Mouse (Mus musculus): Measurements from ENCODE around the gene Ptgir. TPM values are rescaled to one million over a fixed set of nuclear protein-coding genes. Genes with fewer than 3 reads are reported as not detected.

Ptgir gene
- polyA plus RNA-seq, 1 experiment from 2014 or later: 2.4 TPM

- Histone ChIP-seq H3K36me3 (no peaks in the 10 kb centered on the region), H3K27me3 (replicated peaks) (no peaks in the 10 kb centered on the region), H3K9ac (no peak overlapping the region), H3K9me3 (no peaks in the 10 kb centered on the region), H3K27ac (no peak overlapping the region), H3K4me3 (replicated peaks) (peak overlapping the region; percentile 5; the same call in 1 of the 2 replicates), H3K4me2 (peak overlapping the region; percentile 11; the same call in 1 of the 2 replicates), H3K4me1 (peaks cover 38% of the 10 kb centered on the region)
- no peak for ATAC-seq (ENCODE audit: insufficient read depth, low FRiP score, low read depth)
- WGBS: 52% methylated on average over 7 of the region's 7 CpGs
These were observed 1.6 kb downstream of the Ptgir start for GRCm38 (mm10) chr7:16907842-16908241.

DNA sequence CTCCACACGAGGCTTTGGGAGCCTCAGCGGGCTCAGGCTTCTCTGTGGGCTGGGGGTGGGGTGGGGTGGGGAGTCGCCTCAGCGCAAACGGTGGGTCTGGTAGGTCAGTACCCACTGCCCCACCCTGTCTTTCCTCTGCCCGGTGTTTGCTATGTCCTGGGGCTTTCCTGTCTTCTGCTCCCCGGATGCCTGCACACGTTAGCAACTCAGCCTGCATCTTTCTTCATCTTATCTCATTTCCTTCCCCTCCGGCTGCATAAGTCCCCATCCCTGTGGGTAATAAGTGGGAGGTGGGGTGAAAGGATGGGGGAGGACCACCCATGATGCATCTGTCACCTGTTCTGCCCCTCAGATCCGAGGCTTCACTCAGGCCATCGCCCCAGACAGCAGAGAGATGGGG, 2.1 kb downstream of the Ptgir start:
- Histone ChIP-seq H3K4me1 (peaks cover 38% of the 10 kb centered on the region), H3K9ac (no peak overlapping the region), H3K27ac (no peak overlapping the region), H3K36me3 (no peaks in the 10 kb centered on the region), H3K27me3 (replicated peaks) (no peaks in the 10 kb centered on the region), H3K4me2 (peak overlapping the region; percentile 11; the same call in 1 of the 2 replicates), H3K4me3 (replicated peaks) (no peak overlapping the region), H3K9me3 (no peaks in the 10 kb centered on the region)
- no peak for ATAC-seq (ENCODE audit: insufficient read depth, low FRiP score, low read depth)
- WGBS: 30% methylated on average over 11 of the region's 11 CpGs

- no peaks in the 10 kb centered on the region for H3K27me3 ChIP-seq (replicated peaks)
- 0 out of 2 replicates have a peak, but pooled peaks cover under 1% of the 10 kb centered on the region for H3K36me3 ChIP-seq
- no peaks in the 10 kb centered on the region for H3K9me3 ChIP-seq
- 0 out of 2 replicates have a peak overlapping the region, but pooled peaks have one; percentile 9 for H3K4me2 ChIP-seq
- 55% methylated on average over 11 of the region's 11 CpGs for WGBS
- H3K9ac ChIP-seq: no peak overlapping the region
- H3K4me1 ChIP-seq: peaks cover 38% of the 10 kb centered on the region
- H3K4me3 ChIP-seq (replicated peaks): no peak overlapping the region
- no peak for ATAC-seq (ENCODE audit: insufficient read depth, low FRiP score, low read depth)
- H3K27ac ChIP-seq: no peak overlapping the region
These were observed 2.6 kb downstream of the Ptgir start for GRCm38 (mm10) chr7:16908859-16909258.

DNA sequence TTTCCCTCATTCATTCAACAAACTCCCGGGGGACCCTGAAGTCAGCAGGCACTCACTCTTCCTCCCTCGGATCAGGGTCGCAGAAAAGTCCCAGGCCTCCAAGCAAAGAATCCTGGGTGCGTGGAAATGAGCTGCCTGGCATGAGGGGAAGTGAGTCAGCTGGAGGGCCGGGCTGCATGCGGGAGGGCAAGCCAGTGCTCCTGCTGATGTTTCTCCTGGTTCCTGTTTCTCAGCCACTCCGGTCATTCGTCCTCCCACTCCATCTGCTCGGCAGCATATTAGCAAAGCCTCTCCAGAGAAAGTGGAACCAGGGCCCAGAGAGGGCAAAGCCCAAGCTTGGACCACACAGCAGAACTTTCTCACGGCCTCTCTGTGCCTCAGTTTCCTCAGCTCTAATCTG, 3.6 kb downstream of the Ptgir start:
- Histone ChIP-seq H3K4me2 (no peak overlapping the region), H3K4me3 (replicated peaks) (no peak overlapping the region), H3K9me3 (no peaks in the 10 kb centered on the region), H3K36me3 (peaks cover 11% of the 10 kb centered on the region; the same call in 1 of the 2 replicates), H3K4me1 (peaks cover 38% of the 10 kb centered on the region), H3K27ac (0 out of 2 replicates have a peak overlapping the region, but pooled peaks have one; percentile 5), H3K9ac (no peak overlapping the region), H3K27me3 (replicated peaks) (no peaks in the 10 kb centered on the region)
- ATAC-seq (ENCODE audit: insufficient read depth, low FRiP score, low read depth): no peak
- 27% methylated on average over 10 of the region's 10 CpGs for WGBS

GRCm38 (mm10) chr7:16911904-16912303, 5.6 kb downstream of the Ptgir start:
- H3K27me3 ChIP-seq (replicated peaks): no peaks in the 10 kb centered on the region
- H3K4me1 ChIP-seq: peaks cover 24% of the 10 kb centered on the region
- 82% methylated on average over 3 of the region's 3 CpGs for WGBS

DNA sequence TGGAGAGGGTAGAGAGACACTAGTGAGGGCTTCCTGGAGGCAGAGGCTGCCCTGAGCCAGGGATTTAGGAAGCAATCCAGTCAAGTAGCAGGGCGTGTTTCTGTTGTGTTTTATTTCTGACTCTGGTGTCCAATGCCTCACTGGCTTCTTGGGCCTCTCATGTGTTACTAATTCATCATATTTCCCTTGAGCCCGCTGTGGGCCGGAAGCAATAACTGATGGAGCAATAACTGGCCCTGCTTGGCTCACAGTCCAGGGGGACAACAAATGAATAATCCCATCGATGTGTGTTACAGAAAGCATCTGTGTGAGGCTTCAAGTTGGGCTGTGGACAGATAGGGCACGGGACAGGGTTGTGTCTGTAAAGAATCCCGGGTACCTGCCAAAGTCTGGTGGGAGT, 6.1 kb downstream of the Ptgir start:
- ATAC-seq (ENCODE audit: insufficient read depth, low FRiP score, low read depth): no peak
- Histone ChIP-seq H3K4me1 (peaks cover 23% of the 10 kb centered on the region), H3K36me3 (peaks cover 32% of the 10 kb centered on the region), H3K9ac (no peak overlapping the region), H3K4me3 (replicated peaks) (no peak overlapping the region), H3K27ac (no peak overlapping the region), H3K4me2 (no peak overlapping the region), H3K9me3 (no peaks in the 10 kb centered on the region), H3K27me3 (replicated peaks) (no peaks in the 10 kb centered on the region)
- WGBS: 62% methylated on average over 6 of the region's 6 CpGs

More at GRCm38 (mm10) chr7:16911904-16912303, 5.6 kb downstream of the Ptgir start:
- Histone ChIP-seq H3K4me3 (replicated peaks) (no peak overlapping the region), H3K9me3 (no peaks in the 10 kb centered on the region), H3K9ac (no peak overlapping the region), H3K4me2 (no peak overlapping the region), H3K27ac (no peak overlapping the region), H3K36me3 (peaks cover 27% of the 10 kb centered on the region)
- no peak for ATAC-seq (ENCODE audit: insufficient read depth, low FRiP score, low read depth)

DNA sequence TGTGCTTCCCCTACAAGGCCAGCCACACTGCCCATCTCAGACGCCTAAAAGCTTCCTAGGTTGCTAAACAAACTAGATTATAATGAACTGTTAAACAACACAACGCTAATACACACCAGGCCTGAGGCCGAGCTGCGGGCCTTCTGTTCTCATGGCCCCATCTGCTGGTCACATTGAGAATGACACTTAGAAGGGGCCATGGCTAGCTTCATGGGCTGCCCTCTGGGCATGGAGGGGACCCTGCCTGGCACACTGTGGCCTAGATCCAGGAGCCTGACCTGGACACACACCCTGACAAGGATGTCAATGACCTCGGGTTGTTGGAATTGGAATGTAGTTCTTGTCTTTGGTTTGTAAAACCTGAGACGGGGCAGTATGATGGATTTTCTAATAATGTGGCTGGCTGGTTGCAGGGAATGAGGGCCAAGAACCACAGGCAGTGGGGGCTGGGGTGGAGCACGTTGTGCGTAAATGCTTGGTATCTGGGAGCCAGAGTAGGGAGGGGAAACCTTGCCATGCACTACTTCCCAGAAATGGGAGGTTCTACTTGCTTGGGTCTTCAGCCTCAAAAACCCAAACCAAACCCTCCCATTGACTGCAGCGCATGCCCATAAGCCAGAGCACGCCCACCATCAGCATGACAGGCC, 7.6 kb downstream of the Ptgir start:
- WGBS: 29% methylated on average over 10 of the region's 10 CpGs
- H3K27me3 ChIP-seq (replicated peaks): no peaks in the 10 kb centered on the region
- peaks cover 15% of the 10 kb centered on the region for H3K4me1 ChIP-seq
- no peak overlapping the region; the same call in 1 of the 2 replicates for H3K9ac ChIP-seq
- no peak overlapping the region for H3K4me2 ChIP-seq
- no peaks in the 10 kb centered on the region for H3K9me3 ChIP-seq
- ATAC-seq (ENCODE audit: insufficient read depth, low FRiP score, low read depth): 0 out of 2 replicates have a peak, but pooled peaks have one; percentile 15
- peaks cover 47% of the 10 kb centered on the region for H3K36me3 ChIP-seq
- no peak overlapping the region for H3K4me3 ChIP-seq (replicated peaks)
- H3K27ac ChIP-seq: no peak overlapping the region; the same call in 1 of the 2 replicates

GRCm38 (mm10) chr7:16914453-16915343, 8.4 kb downstream of the Ptgir start:
- 80% methylated on average over 18 of the region's 18 CpGs for WGBS
- peaks cover 47% of the 10 kb centered on the region for H3K36me3 ChIP-seq
- H3K9me3 ChIP-seq: no peaks in the 10 kb centered on the region
- H3K4me1 ChIP-seq: peaks cover 15% of the 10 kb centered on the region
- no peaks in the 10 kb centered on the region for H3K27me3 ChIP-seq (replicated peaks)
- H3K27ac ChIP-seq: no peak overlapping the region
- H3K4me2 ChIP-seq: no peak overlapping the region
- no peak overlapping the region for H3K4me3 ChIP-seq (replicated peaks)
- ATAC-seq (ENCODE audit: insufficient read depth, low FRiP score, low read depth): no peak
- H3K9ac ChIP-seq: no peak overlapping the region

GRCm38 (mm10) chr7:16915461-16916340, 9.4 kb downstream of the Ptgir start:
- no peak overlapping the region for H3K9ac ChIP-seq
- H3K27ac ChIP-seq: no peak overlapping the region
- H3K4me3 ChIP-seq (replicated peaks): no peak overlapping the region
- H3K27me3 ChIP-seq (replicated peaks): no peaks in the 10 kb centered on the region
- peaks cover 47% of the 10 kb centered on the region for H3K36me3 ChIP-seq
- no peak for ATAC-seq (ENCODE audit: insufficient read depth, low FRiP score, low read depth)
- 91% methylated on average over 32 of the region's 32 CpGs for WGBS
- no peaks in the 10 kb centered on the region for H3K9me3 ChIP-seq
- peaks cover 21% of the 10 kb centered on the region for H3K4me1 ChIP-seq
- H3K4me2 ChIP-seq: no peak overlapping the region

GRCm38 (mm10) chr7:16916342-16917265, 10.3 kb downstream of the Ptgir start:
- Histone ChIP-seq H3K27me3 (replicated peaks) (no peaks in the 10 kb centered on the region), H3K36me3 (peaks cover 47% of the 10 kb centered on the region), H3K4me2 (no peak overlapping the region), H3K9me3 (no peaks in the 10 kb centered on the region), H3K4me1 (peaks cover 30% of the 10 kb centered on the region), H3K27ac (no peak overlapping the region), H3K4me3 (replicated peaks) (no peak overlapping the region), H3K9ac (no peak overlapping the region)
- no peak for ATAC-seq (ENCODE audit: insufficient read depth, low FRiP score, low read depth)
- 77% methylated on average over 30 of the region's 30 CpGs for WGBS
